18 mouse cellular contexts compared by ENCODE assay signal in the genomic region with DNA sequence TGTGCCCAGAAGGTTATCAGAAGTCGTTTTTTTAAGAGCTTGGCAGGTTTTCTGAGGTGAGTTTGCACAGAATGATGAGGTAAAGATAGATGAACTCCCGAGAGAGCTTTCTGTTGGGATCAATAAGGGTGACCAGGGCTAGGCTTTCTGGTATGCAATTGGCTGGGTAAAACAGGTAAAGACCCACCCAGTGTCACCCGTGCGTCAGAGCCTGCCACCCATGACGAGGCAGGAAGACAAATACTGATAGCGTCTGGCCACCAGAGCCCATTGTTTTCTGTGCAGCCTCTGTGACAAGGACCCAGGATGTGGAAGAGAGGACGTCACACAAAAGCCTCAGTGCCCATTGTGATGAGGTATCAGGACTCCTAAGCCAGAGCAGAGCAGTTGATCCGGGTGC. TPM values are rescaled to one million over a fixed set of nuclear protein-coding genes. Genes with fewer than 3 reads are reported as not detected.
DNase-seq lines count a peak whose midpoint lies in the region; ATAC-seq and TF ChIP-seq lines count a peak whose summit lies in the region.
"Had no signal": no experiment of that assay in that cellular context is flagged by ENCODE, and none has a peak within 500 bp of the region (broad histone marks: within the 10 kb centered on the region; RNA-seq: fewer than 3 reads in every experiment).

No protein-coding gene starts in this region.

- WGBS in heart, embryonic 13.5 days: 36% methylated on average over 8 of the region's 8 CpGs
- 36% methylated on average over 8 of the region's 8 CpGs for WGBS in liver, postnatal 0 days (ENCODE audit: insufficient replicate concordance)
- WGBS in liver, embryonic 11.5 days: 33% methylated on average over 8 of the region's 8 CpGs
- WGBS in embryonic facial prominence, embryonic 10.5 days: 48% methylated on average over 8 of the region's 8 CpGs

- no peak for ATAC-seq in heart, embryonic 13.5 days (ENCODE audit: extremely low read depth, insufficient number of reproducible peaks, low FRiP score, low TSS enrichment)
- ATAC-seq in liver, postnatal 0 days: peak; percentile 84
- ATAC-seq in liver, embryonic 11.5 days (replicated peaks; ENCODE audit: low FRiP score): no peak
- ATAC-seq in megakaryocyte-erythroid progenitor cell, adult 5-6 weeks (replicated peaks; ENCODE audit: low FRiP score, low TSS enrichment, poor library complexity, severe bottlenecking): peak; percentile 33; the same call in 1 of the 2 replicates
- ATAC-seq: activated CD4-positive, CD25-positive, alpha-beta regulatory T cell, adult 4 months; forebrain, embryonic 13.5 days; forebrain, postnatal 0 days; intestine, embryonic 15.5 days; Patski had no signal

- no peak overlapping the region for H3K27ac ChIP-seq in heart, embryonic 13.5 days (replicated peaks)
- H3K27ac ChIP-seq in liver, postnatal 0 days (ENCODE audit: low read depth): no peak overlapping the region
- H3K27ac ChIP-seq in liver, embryonic 11.5 days (ENCODE audit: low read depth, low read length): no peak overlapping the region
- H3K27ac ChIP-seq in embryonic facial prominence, embryonic 10.5 days (replicated peaks): peak overlapping the region; percentile 2
- H3K27ac ChIP-seq: forebrain, embryonic 13.5 days; intestine, embryonic 15.5 days had no signal

- H3K9ac ChIP-seq in heart, embryonic 13.5 days: peak overlapping the region; percentile 40; the same call in 1 of the 2 replicates
- H3K9ac ChIP-seq in liver, postnatal 0 days (replicated peaks): no peak overlapping the region
- H3K9ac ChIP-seq in liver, embryonic 11.5 days (ENCODE audit: low read depth, low read length): no peak overlapping the region
- H3K9ac ChIP-seq: forebrain, embryonic 13.5 days; forebrain, postnatal 0 days; intestine, embryonic 15.5 days had no signal

- no peak for TF ChIP-seq EP300 in liver, postnatal 0 days (IDR thresholded peaks at IDR 0.05; ENCODE audit: low read depth)

- no peaks in the 10 kb centered on the region for H3K36me3 ChIP-seq in heart, embryonic 13.5 days
- no peaks in the 10 kb centered on the region for H3K36me3 ChIP-seq in liver, postnatal 0 days (replicated peaks; ENCODE audit: insufficient read depth, low read length)
- H3K36me3 ChIP-seq in liver, embryonic 11.5 days (ENCODE audit: control insufficient read depth, insufficient read depth, low read length): no peaks in the 10 kb centered on the region
- no peaks in the 10 kb centered on the region for H3K36me3 ChIP-seq in embryonic facial prominence, embryonic 10.5 days (replicated peaks)
- H3K36me3 ChIP-seq: intestine, embryonic 15.5 days had no signal

- H3K4me1 ChIP-seq in heart, embryonic 13.5 days: peaks cover 56% of the 10 kb centered on the region
- H3K4me1 ChIP-seq in liver, postnatal 0 days (ENCODE audit: insufficient read depth): peaks cover 6% of the 10 kb centered on the region; the same call in 1 of the 2 replicates
- peaks cover 16% of the 10 kb centered on the region for H3K4me1 ChIP-seq in liver, embryonic 11.5 days (replicated peaks; ENCODE audit: control insufficient read depth, insufficient read depth, low read length)
- H3K4me1 ChIP-seq in embryonic facial prominence, embryonic 10.5 days: peaks cover 50% of the 10 kb centered on the region

- no peak overlapping the region for H3K4me3 ChIP-seq in heart, embryonic 13.5 days
- H3K4me3 ChIP-seq in liver, postnatal 0 days (ENCODE audit: low read depth, low read length): no peak overlapping the region
- no peak overlapping the region for H3K4me3 ChIP-seq in liver, embryonic 11.5 days (ENCODE audit: low read depth, low read length)
- H3K4me3 ChIP-seq in embryonic facial prominence, embryonic 10.5 days: no peak overlapping the region
- H3K4me3 ChIP-seq: forebrain, embryonic 13.5 days; intestine, embryonic 15.5 days had no signal

- no peak overlapping the region for H3K4me2 ChIP-seq in heart, embryonic 13.5 days
- no peak overlapping the region for H3K4me2 ChIP-seq in liver, postnatal 0 days (ENCODE audit: low read depth, low read length)
- H3K4me2 ChIP-seq in liver, embryonic 11.5 days: no peak overlapping the region
- H3K4me2 ChIP-seq: forebrain, embryonic 13.5 days; intestine, embryonic 15.5 days had no signal

- H3K9me3 ChIP-seq in heart, embryonic 13.5 days: no peaks in the 10 kb centered on the region
- H3K9me3 ChIP-seq in liver, postnatal 0 days (ENCODE audit: low read length): no peaks in the 10 kb centered on the region
- H3K9me3 ChIP-seq in liver, embryonic 11.5 days (ENCODE audit: control insufficient read depth, low read length): no peaks in the 10 kb centered on the region
- H3K9me3 ChIP-seq in embryonic facial prominence, embryonic 10.5 days: no peaks in the 10 kb centered on the region
- H3K9me3 ChIP-seq: forebrain, embryonic 13.5 days; intestine, embryonic 15.5 days had no signal

- DNase-seq in heart, postnatal 4 days: no peak
- DNase-seq in liver, postnatal 0 days: peak; percentile 31
- DNase-seq in liver, embryonic 11.5 days (ENCODE audit: low spot score): no peak
- DNase-seq in embryonic facial prominence, embryonic 10.5 days (ENCODE audit: low spot score): no peak
- no peak for DNase-seq in thymus, postnatal 0 days (ENCODE audit: low spot score)
- DNase-seq: adrenal gland, postnatal 14 days; cerebellum, adult 11-12 months; cerebellum, adult 9-10 months; cerebellum, postnatal 25 days; forebrain, postnatal 0 days; gastrocnemius, postnatal 14 days had no signal

- H3K27me3 ChIP-seq in heart, embryonic 13.5 days (replicated peaks): no peaks in the 10 kb centered on the region
- H3K27me3 ChIP-seq in liver, postnatal 0 days (ENCODE audit: insufficient read depth, low read length): no peaks in the 10 kb centered on the region
- no peaks in the 10 kb centered on the region for H3K27me3 ChIP-seq in liver, embryonic 11.5 days (replicated peaks; ENCODE audit: control insufficient read depth, insufficient read depth, low read length)
- 0 out of 2 replicates have a peak, but pooled peaks cover 8% of the 10 kb centered on the region for H3K27me3 ChIP-seq in embryonic facial prominence, embryonic 10.5 days (replicated peaks; ENCODE audit: low read depth, poor library complexity, severe bottlenecking)
- H3K27me3 ChIP-seq: CH12.LX; intestine, embryonic 15.5 days; Patski had no signal

- no peak for TF ChIP-seq CTCF in liver, postnatal 0 days (IDR thresholded peaks at IDR 0.05; ENCODE audit: low read depth)

RNA-seq across cellular contexts. Expression of a gene that starts 58.0 kb away (rescaled TPM):
- 18.9 and 21.1 TPM in 2 replicates for polyA plus RNA-seq in heart, embryonic 13.5 days (2015; fragmentation: Nextera tagmentation; extraction: Ambion mirVana)
- total RNA-seq in heart, postnatal 4 days (2021): 10 to 100 TPM; 25.4 to 26.0 TPM
- polyA plus RNA-seq in liver, postnatal 0 days (2015; fragmentation: Nextera tagmentation; extraction: Ambion mirVana): 2.1 and 3.1 TPM in 2 replicates
- polyA plus RNA-seq in liver, embryonic 11.5 days (2014; fragmentation: Nextera tagmentation; extraction: Ambion mirVana): 13.0 and 15.9 TPM in 2 replicates
- polyA plus RNA-seq in embryonic facial prominence, embryonic 10.5 days (2016; fragmentation: Nextera tagmentation; extraction: Ambion mirVana): 16.4 and 16.6 TPM in 2 replicates
- total RNA-seq in megakaryocyte-erythroid progenitor cell, adult 5-6 weeks (2014; fragmentation: Nextera tagmentation): 16.0 and 35.0 TPM in 2 replicates
- 24.2 and 25.9 TPM in 2 replicates for total RNA-seq in megakaryocyte-erythroid progenitor cell, adult 5-6 weeks (2017)
- 8.0 and 8.1 TPM in 2 replicates for polyA plus RNA-seq in thymus, postnatal 0 days (2015; fragmentation: Nextera tagmentation; extraction: Ambion mirVana)

Comparison
In these comparisons a context has a peak if more than half of its experiments do, and no peak if none do; other contexts are left out.
1. ATAC-seq: peak in liver, postnatal 0 days (single experiment) and megakaryocyte-erythroid progenitor cell, adult 5-6 weeks (single experiment); none in heart, embryonic 13.5 days (single experiment) and liver, embryonic 11.5 days (single experiment).